Mouse (Mus musculus) MEL (cell line): ENCODE results near the gene Tpx2. TPM values are rescaled to one million over a fixed set of nuclear protein-coding genes. Genes with fewer than 3 reads are reported as not detected.

Experiments used
- DNase-seq: peaks from one replicate; pipeline ENCODE4 v3.0.0; 2011; ENCODE audit warnings: low read depth, low spot score
- H3K27ac ChIP-seq: 2 replicates; pipeline ENCODE4 v1.5.1; 2012; ENCODE audit warnings: low read depth, mild to moderate bottlenecking, control low read depth, low read length, moderate library complexity; ENCODE audit not compliant: control insufficient read depth
- H3K27me3 ChIP-seq, 2 experiments: fragments of 150-350 bp in 1 of 2; sonication (generic) in 1 of 2; 2 replicates each; pipeline ENCODE4 v1.6.1; 2012; ENCODE audit warnings: low read length in 2 of 2, mild to moderate bottlenecking in 2 of 2, improper control_type of control experiment in 1 of 2, moderate library complexity in 1 of 2; ENCODE audit not compliant: insufficient read depth in 2 of 2, control insufficient read depth in 1 of 2
- H3K36me3 ChIP-seq, 2 experiments: 2 replicates each; pipeline ENCODE4 v1.6.1; 2012 to 2014; ENCODE audit warnings: low read length in 2 of 2, improper control_type of control experiment in 1 of 2, inconsistent platforms in 1 of 2, mild to moderate bottlenecking in 1 of 2; ENCODE audit not compliant: insufficient read depth in 2 of 2, control insufficient read depth in 1 of 2
- H3K4me1 ChIP-seq, 2 experiments: fragments of 150-350 bp in 1 of 2; sonication (generic) in 1 of 2; 2 replicates each; pipeline ENCODE4 v1.6.1; 2012; ENCODE audit warnings: low read length in 2 of 2, improper control_type of control experiment in 1 of 2, mild to moderate bottlenecking in 1 of 2; ENCODE audit not compliant: insufficient read depth in 2 of 2, control insufficient read depth in 1 of 2
- H3K4me3 ChIP-seq, 2 experiments: fragments of 150-350 bp in 1 of 2; sonication (generic) in 1 of 2; 2 replicates each; pipeline ENCODE4 v1.5.1; 2012; ENCODE audit warnings: low read depth in 2 of 2, low read length in 2 of 2, mild to moderate bottlenecking in 2 of 2, moderate library complexity in 2 of 2, control low read depth in 1 of 2, improper control_type of control experiment in 1 of 2; ENCODE audit not compliant: control insufficient read depth in 1 of 2, insufficient read depth in 1 of 2
- H3K79me2 ChIP-seq: 2 replicates; pipeline ENCODE4 v1.6.1; 2012; ENCODE audit warnings: mild to moderate bottlenecking, low read length, moderate library complexity; ENCODE audit not compliant: control insufficient read depth, poor library complexity, insufficient read depth
- H3K9ac ChIP-seq: 2 replicates; pipeline ENCODE4 v1.6.1; 2012; ENCODE audit warnings: low read depth, mild to moderate bottlenecking, control low read depth, low read length, moderate library complexity; ENCODE audit not compliant: control insufficient read depth, poor library complexity, severe bottlenecking
- H3K9me3 ChIP-seq: fragments of 150-350 bp; sonication (generic); replicated peaks from 2 replicates; pipeline ENCODE4 v1.6.1; 2012; ENCODE audit warnings: mild to moderate bottlenecking, low read length, improper control_type of control experiment, moderate library complexity; ENCODE audit not compliant: insufficient read depth
- BHLHE40 ChIP-seq: IDR thresholded peaks from 2 replicates; pipeline ENCODE4 v1.6.1; 2012; ENCODE audit warnings: low read depth, mild to moderate bottlenecking, inconsistent platforms, low read length, improper control_type of control experiment, borderline replicate concordance
- CHD1 ChIP-seq: IDR thresholded peaks from 2 replicates; pipeline ENCODE4 v1.6.1; 2012; ENCODE audit warnings: low read depth, mild to moderate bottlenecking, inconsistent platforms, low read length, improper control_type of control experiment
- CTCF ChIP-seq, 3 experiments: IDR thresholded peaks in 2 of 3; conservative IDR thresholded peaks in 1 of 3; 2 replicates each; pipeline ENCODE4 v1.5.1; 2011 to 2012; ENCODE audit warnings: low read length in 3 of 3, low read depth in 2 of 3, mild to moderate bottlenecking in 2 of 3, improper control_type of control experiment in 1 of 3, inconsistent platforms in 1 of 3, mixed read lengths in 1 of 3, moderate library complexity in 1 of 3; ENCODE audit not compliant: control insufficient read depth in 1 of 3, insufficient read depth in 1 of 3, poor library complexity in 1 of 3, severe bottlenecking in 1 of 3
- E2F4 ChIP-seq: IDR thresholded peaks from 2 replicates; pipeline ENCODE4 v1.6.1; 2011; ENCODE audit warnings: low read depth, low read length, improper control_type of control experiment, borderline replicate concordance
- ELF1 ChIP-seq: IDR thresholded peaks from 2 replicates; pipeline ENCODE4 v1.6.1; 2014; ENCODE audit warnings: low read depth, mild to moderate bottlenecking, inconsistent platforms, low read length, improper control_type of control experiment, moderate library complexity
- ETS1 ChIP-seq: IDR thresholded peaks from 2 replicates; pipeline ENCODE4 v1.6.1; 2012; ENCODE audit warnings: low read depth, mild to moderate bottlenecking, inconsistent platforms, low read length, improper control_type of control experiment, moderate library complexity
- GATA1 ChIP-seq: IDR thresholded peaks from 2 replicates; pipeline ENCODE4 v1.6.1; 2011; ENCODE audit warnings: low read depth, low read length, improper control_type of control experiment
- JUND ChIP-seq: IDR thresholded peaks from 2 replicates; pipeline ENCODE4 v1.6.1; 2011; ENCODE audit warnings: low read depth, mild to moderate bottlenecking, improper control_type of control experiment, low read length
- KAT2A ChIP-seq: conservative IDR thresholded peaks from 2 replicates; pipeline ENCODE4 v1.6.1; 2012; ENCODE audit warnings: low read depth, low read length, improper control_type of control experiment, inconsistent platforms
- MAFK ChIP-seq: IDR thresholded peaks from 2 replicates; pipeline ENCODE4 v1.6.1; 2011; ENCODE audit warnings: low read depth, mild to moderate bottlenecking, low read length, improper control_type of control experiment, borderline replicate concordance
- MAX ChIP-seq: IDR thresholded peaks from 2 replicates; pipeline ENCODE4 v1.6.1; 2011; ENCODE audit warnings: low read length, improper control_type of control experiment
- MAZ ChIP-seq: IDR thresholded peaks from 2 replicates; pipeline ENCODE4 v1.6.1; 2012; ENCODE audit warnings: low read depth, mild to moderate bottlenecking, inconsistent platforms, low read length, improper control_type of control experiment
- MEF2A ChIP-seq: IDR thresholded peaks from 2 replicates; pipeline ENCODE4 v1.6.1; 2014; ENCODE audit warnings: low read depth, mild to moderate bottlenecking, inconsistent platforms, low read length, improper control_type of control experiment; ENCODE audit not compliant: poor library complexity, insufficient replicate concordance, severe bottlenecking; ENCODE audit errors: extremely low read depth
- MYB ChIP-seq: IDR thresholded peaks from 2 replicates; pipeline ENCODE4 v1.6.1; 2011; ENCODE audit warnings: mild to moderate bottlenecking, low read depth, low read length, improper control_type of control experiment
- MYC ChIP-seq: IDR thresholded peaks from 2 replicates; pipeline ENCODE4 v1.6.1; 2011; ENCODE audit warnings: low read depth, mild to moderate bottlenecking, low read length, improper control_type of control experiment, moderate library complexity
- NRF1 ChIP-seq: IDR thresholded peaks from 2 replicates; pipeline ENCODE4 v1.6.1; 2014; ENCODE audit warnings: low read depth, mild to moderate bottlenecking, inconsistent platforms, low read length, improper control_type of control experiment, moderate library complexity; ENCODE audit not compliant: poor library complexity, insufficient read depth, severe bottlenecking
- POLR2A ChIP-seq, 2 experiments: IDR thresholded peaks; 2 replicates each; pipeline ENCODE4 v1.6.1; 2011 to 2012; ENCODE audit warnings: low read length in 2 of 2, mild to moderate bottlenecking in 2 of 2, control low read depth in 1 of 2, improper control_type of control experiment in 1 of 2, low read depth in 1 of 2, moderate library complexity in 1 of 2; ENCODE audit not compliant: control insufficient read depth in 1 of 2, insufficient read depth in 1 of 2, poor library complexity in 1 of 2
- POLR2AphosphoS2 ChIP-seq: IDR thresholded peaks from 2 replicates; pipeline ENCODE4 v1.6.1; 2011; ENCODE audit warnings: low read length, improper control_type of control experiment
- POLR2AphosphoS5 ChIP-seq: IDR thresholded peaks from 2 replicates; pipeline ENCODE4 v1.6.1; 2012; ENCODE audit warnings: low read depth, borderline replicate concordance, mild to moderate bottlenecking, inconsistent platforms, low read length, moderate library complexity, mixed read lengths
- RAD21 ChIP-seq: IDR thresholded peaks from 2 replicates; pipeline ENCODE4 v1.6.1; 2011; ENCODE audit warnings: mild to moderate bottlenecking, low read depth, low read length, improper control_type of control experiment
- RCOR1 ChIP-seq: IDR thresholded peaks from 2 replicates; pipeline ENCODE4 v1.6.1; 2012; ENCODE audit warnings: low read depth, mild to moderate bottlenecking, inconsistent platforms, low read length, improper control_type of control experiment
- SMC3 ChIP-seq: IDR thresholded peaks from 2 replicates; pipeline ENCODE4 v1.6.1; 2011; ENCODE audit warnings: low read depth, low read length, improper control_type of control experiment
- TAL1 ChIP-seq: IDR thresholded peaks from 2 replicates; pipeline ENCODE4 v1.6.1; 2012; ENCODE audit warnings: mild to moderate bottlenecking, inconsistent platforms, low read length, moderate library complexity, mixed read lengths
- TBP ChIP-seq: IDR thresholded peaks from 2 replicates; pipeline ENCODE4 v1.8.0; 2011; ENCODE audit warnings: low read depth, low read length, improper control_type of control experiment
- TCF12 ChIP-seq: IDR thresholded peaks from 2 replicates; pipeline ENCODE4 v1.6.1; 2014; ENCODE audit warnings: low read depth, mild to moderate bottlenecking, inconsistent platforms, low read length, improper control_type of control experiment, moderate library complexity
- UBTF ChIP-seq: IDR thresholded peaks from 2 replicates; pipeline ENCODE4 v1.6.1; 2012; ENCODE audit warnings: low read depth, mild to moderate bottlenecking, inconsistent platforms, low read length, improper control_type of control experiment, moderate library complexity, borderline replicate concordance; ENCODE audit not compliant: insufficient read depth
- USF2 ChIP-seq, 2 experiments: IDR thresholded peaks; 2 replicates each; pipeline ENCODE4 v1.6.1; 2011 to 2012; ENCODE audit warnings: improper control_type of control experiment in 2 of 2, low read length in 2 of 2, borderline replicate concordance in 1 of 2, inconsistent platforms in 1 of 2, low read depth in 1 of 2, mild to moderate bottlenecking in 1 of 2; ENCODE audit not compliant: insufficient read depth in 1 of 2
- ZC3H11A ChIP-seq: IDR thresholded peaks from 2 replicates; pipeline ENCODE4 v1.6.1; 2012; ENCODE audit warnings: low read depth, mild to moderate bottlenecking, inconsistent platforms, low read length, improper control_type of control experiment
- ZKSCAN1 ChIP-seq: IDR thresholded peaks from 2 replicates; pipeline ENCODE4 v1.6.1; 2012; ENCODE audit warnings: low read depth, mild to moderate bottlenecking, inconsistent platforms, low read length, improper control_type of control experiment, moderate library complexity
- ZNF384 ChIP-seq: IDR thresholded peaks from 2 replicates; pipeline ENCODE4 v1.6.1; 2012; ENCODE audit warnings: low read depth, mild to moderate bottlenecking, inconsistent platforms, low read length, improper control_type of control experiment
- polyA plus RNA-seq, 2 experiments: library from polyadenylated mRNA; stranded (reverse) in 1 of 2; unstranded in 1 of 2; fragments of >175 nt in 1 of 2; fragments of >200 nt in 1 of 2; gene quantifications; 2 replicates each; pipeline versions ENCODE4 v1.2.1 to v1.2.4; 2012; ENCODE audit warnings: low replicate concordance in 2 of 2, low read depth in 1 of 2; ENCODE audit not compliant: insufficient read length in 2 of 2, insufficient read depth in 1 of 2, missing spikeins in 1 of 2
- total RNA-seq: library from RNA; depleted of rRNA; stranded (reverse); fragments of 300-350 nt; gene quantifications from 2 replicates; pipeline ENCODE4 v1.2.3, GENCODE M21; 2012

Tpx2 gene
- total and polyA plus RNA-seq, 3 experiments: 59.3 to 131 TPM; not detected in 1

DNA sequence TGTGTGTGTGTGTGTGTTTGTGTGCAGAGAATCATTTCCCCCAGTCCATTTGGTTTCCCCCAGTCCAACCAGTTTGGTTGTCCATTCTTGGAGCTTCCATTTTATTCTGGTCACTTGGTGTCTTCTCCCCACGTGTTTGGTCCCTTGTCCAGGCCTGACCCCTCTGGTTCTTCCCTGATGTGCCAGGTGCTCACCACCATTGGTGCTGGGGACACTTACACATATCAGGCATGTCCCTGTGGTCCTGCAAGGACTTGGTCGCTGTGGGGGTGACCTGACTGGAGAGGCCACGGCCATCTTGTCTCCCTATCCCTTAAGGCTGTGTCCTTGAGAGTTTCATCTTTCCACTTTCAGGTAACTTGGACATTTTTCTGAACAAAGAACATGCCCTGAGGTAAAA lies 49.2 kb downstream of the Tpx2 start:
- Histone ChIP-seq H3K27ac (no peak overlapping the region), H3K27me3 (no peaks in the 10 kb centered on the region), H3K4me3 (no peak overlapping the region), H3K79me2 (no peaks in the 10 kb centered on the region), H3K9ac (no peak overlapping the region), H3K9me3 (no peaks in the 10 kb centered on the region), H3K36me3 (peaks cover 0 to 5% of the 10 kb centered on the region in 2 experiments; a peak in 2 of 4 replicates), H3K4me1 (no peaks in the 10 kb centered on the region)
- TF ChIP-seq TBP (no peak), RCOR1 (no peak), MEF2A (no peak), TCF12 (no peak), ELF1 (no peak), POLR2A (IDR thresholded peaks at IDR 0.05; ENCODE audit: control insufficient read depth in 1 of 2, insufficient read depth in 1 of 2, low read depth in 1 of 2, low read length in 2 of 2, poor library complexity in 1 of 2) (no peak), RAD21 (no peak), MYB (no peak), POLR2AphosphoS2 (no peak), JUND (no peak), CTCF (IDR thresholded peaks at IDR 0.05 in 2 of 3, conservative IDR thresholded peaks at IDR 0.05 in 1 of 3; ENCODE audit: control insufficient read depth in 1 of 3, insufficient read depth in 1 of 3, low read depth in 2 of 3, low read length in 3 of 3, poor library complexity in 1 of 3, severe bottlenecking in 1 of 3) (no peak), MAZ (no peak), MYC (no peak), MAFK (no peak), E2F4 (no peak), ZKSCAN1 (no peak), UBTF (no peak), ZC3H11A (no peak), ZNF384 (no peak), MAX (no peak)
- no peak for DNase-seq

DNA sequence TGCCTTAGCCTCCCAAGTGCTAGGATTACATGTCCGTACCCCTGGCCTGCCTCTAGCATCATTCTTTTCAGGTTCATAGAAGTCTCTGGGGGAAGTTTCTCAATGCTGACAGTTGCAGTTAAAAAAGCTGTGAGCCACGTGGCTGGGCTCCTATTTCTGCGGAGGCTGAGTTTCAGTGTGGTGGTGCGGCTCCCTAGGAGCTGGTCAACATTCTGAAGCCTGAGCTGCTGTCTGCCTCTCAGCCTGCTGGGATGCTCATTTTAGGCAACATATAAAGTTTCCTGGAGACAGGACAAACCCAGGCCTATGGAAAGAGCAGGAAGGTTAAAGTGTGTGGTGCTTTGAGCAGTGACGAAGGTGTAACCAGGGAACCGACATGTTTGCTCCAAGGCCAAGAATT lies 51.2 kb downstream of the Tpx2 start:
- Histone ChIP-seq H3K79me2 (no peaks in the 10 kb centered on the region), H3K4me3 (no peak overlapping the region), H3K27me3 (no peaks in the 10 kb centered on the region), H3K9me3 (no peaks in the 10 kb centered on the region), H3K27ac (no peak overlapping the region), H3K4me1 (no peaks in the 10 kb centered on the region), H3K9ac (no peak overlapping the region), H3K36me3 (peaks cover 0 to 5% of the 10 kb centered on the region in 2 experiments; a peak in 2 of 4 replicates)
- no peak for TF ChIP-seq MYC
- no peak for TF ChIP-seq MAX
- no peak for TF ChIP-seq MYB
- TF ChIP-seq USF2 (IDR thresholded peaks at IDR 0.05; ENCODE audit: borderline replicate concordance in 1 of 2, insufficient read depth in 1 of 2, low read depth in 1 of 2, low read length in 2 of 2): no peak
- no peak for TF ChIP-seq ZC3H11A
- no peak for TF ChIP-seq POLR2A (IDR thresholded peaks at IDR 0.05; ENCODE audit: control insufficient read depth in 1 of 2, insufficient read depth in 1 of 2, low read depth in 1 of 2, low read length in 2 of 2, poor library complexity in 1 of 2)
- TF ChIP-seq UBTF: no peak
- no peak for TF ChIP-seq ETS1
- TF ChIP-seq KAT2A: no peak
- no peak for TF ChIP-seq NRF1
- TF ChIP-seq CHD1: no peak
- no peak for TF ChIP-seq MAFK
- TF ChIP-seq POLR2AphosphoS5: no peak
- TF ChIP-seq RCOR1: no peak
- TF ChIP-seq ZKSCAN1: no peak
- no peak for TF ChIP-seq BHLHE40
- TF ChIP-seq MEF2A: no peak
- no peak for TF ChIP-seq GATA1
- TF ChIP-seq SMC3: no peak
- no peak for TF ChIP-seq TAL1
- DNase-seq: no peak
